Mouse (Mus musculus) limb, embryonic 14.5 days (tissue): ENCODE measurements around the gene Acp5. TPM values are rescaled to one million over a fixed set of nuclear protein-coding genes. Genes with fewer than 3 reads are reported as not detected.

Experiments used
- ATAC-seq: fragments of 200-750 bp; cut with Nextera tagmentation; 2 replicates; pipeline ENCODE4 v1.8.0; 2017; ENCODE audit warnings: low read depth, moderate number of reproducible peaks, moderate TSS enrichment; ENCODE audit not compliant: low FRiP score
- DNase-seq: peaks from one replicate; pipeline ENCODE4 v3.0.0-alpha.2; 2015; ENCODE audit warnings: low spot score
- H3K27ac ChIP-seq: fragments of 300-500 bp; sonication (generic); replicated peaks from 2 replicates; pipeline ENCODE4 v1.5.1; 2014; ENCODE audit warnings: low read depth, mild to moderate bottlenecking, low read length, moderate library complexity, mixed read lengths
- H3K27me3 ChIP-seq: fragments of 300-500 bp; sonication (generic); 2 replicates; pipeline ENCODE4 v1.6.1; 2014; ENCODE audit warnings: low read length, mixed read lengths; ENCODE audit not compliant: control insufficient read depth, insufficient read depth
- H3K36me3 ChIP-seq: fragments of 300-500 bp; sonication (generic); 2 replicates; pipeline ENCODE4 v1.6.1; 2014; ENCODE audit warnings: mild to moderate bottlenecking, low read length, moderate library complexity, mixed read lengths; ENCODE audit not compliant: control insufficient read depth, insufficient read depth
- H3K4me1 ChIP-seq: fragments of 300-500 bp; sonication (generic); 2 replicates; pipeline ENCODE4 v1.6.1; 2014; ENCODE audit warnings: antibody characterized with exemption, low read length, mixed read lengths; ENCODE audit not compliant: control insufficient read depth, insufficient read depth
- H3K4me2 ChIP-seq: fragments of 300-500 bp; sonication (generic); replicated peaks from 2 replicates; pipeline ENCODE4 v1.6.1; 2014; ENCODE audit warnings: low read depth, mild to moderate bottlenecking, low read length, moderate library complexity; ENCODE audit not compliant: severe bottlenecking
- H3K4me3 ChIP-seq: fragments of 300-500 bp; sonication (generic); replicated peaks from 2 replicates; pipeline ENCODE4 v1.5.1; 2014; ENCODE audit warnings: low read length
- H3K9ac ChIP-seq: fragments of 300-500 bp; sonication (generic); 2 replicates; pipeline ENCODE4 v1.6.1; 2014; ENCODE audit warnings: mild to moderate bottlenecking, low read depth, low read length, moderate library complexity; ENCODE audit not compliant: severe bottlenecking
- H3K9me3 ChIP-seq: fragments of 300-500 bp; sonication (generic); 2 replicates; pipeline ENCODE4 v1.6.1; 2016; ENCODE audit warnings: low read length; ENCODE audit not compliant: control insufficient read depth
- POLR2A ChIP-seq: fragments of 200-500 bp; IDR thresholded peaks from 2 replicates; pipeline ENCODE4 v1.8.0; 2012; ENCODE audit warnings: inconsistent platforms, mild to moderate bottlenecking, moderate library complexity, borderline replicate concordance; ENCODE audit not compliant: insufficient read depth, insufficient read length; ENCODE audit errors: extremely low read depth
- WGBS: fragments of 180-500 bp; shearing (Covaris S2); extraction: QIAGEN DNeasy Blood & Tissue Kit; methylation state at CpG from one replicate; pipeline ENCODE4 v1.1.7; 2014; 5-methylcytosine and 5-hydroxymethylcytosine counted together
- polyA plus RNA-seq, 2 experiments: library from polyadenylated mRNA; depleted of rRNA in 1 of 2; stranded (reverse) in 1 of 2; unstranded in 1 of 2; fragments of >200 nt; fragmentation: Nextera tagmentation in 1 of 2; extraction: Ambion mirVana in 1 of 2; gene quantifications; 2 replicates each; pipeline versions ENCODE4 v1.2.1 to v1.2.3; 2012 to 2014

Acp5 gene
- polyA plus RNA-seq, 2 experiments: 21.6 to 23.6 TPM

GRCm38 (mm10) chr9:22136765-22137547 is 1.4 kb upstream of the Acp5 start:
- TF ChIP-seq POLR2A: no peak
- Histone ChIP-seq H3K4me1 (peaks cover 4% of the 10 kb centered on the region; the same call in 1 of the 2 replicates), H3K4me3 (no peak overlapping the region), H3K27ac (no peak overlapping the region), H3K9me3 (no peaks in the 10 kb centered on the region), H3K4me2 (no peak overlapping the region), H3K36me3 (no peaks in the 10 kb centered on the region), H3K9ac (no peak overlapping the region), H3K27me3 (no peaks in the 10 kb centered on the region)
- DNase-seq (no peak), ATAC-seq (no peak)
- WGBS: 16% methylated on average over 23 of the region's 23 CpGs

GRCm38 (mm10) chr9:22134988-22135643 is 395 bp downstream of the Acp5 start:
- no peak for TF ChIP-seq POLR2A
- no peaks in the 10 kb centered on the region for H3K36me3 ChIP-seq
- H3K27me3 ChIP-seq: no peaks in the 10 kb centered on the region
- WGBS: 82% methylated on average over 9 of the region's 9 CpGs
- no peak overlapping the region for H3K4me3 ChIP-seq
- H3K9ac ChIP-seq: no peak overlapping the region
- no peak overlapping the region for H3K4me2 ChIP-seq
- peaks cover 10% of the 10 kb centered on the region for H3K4me1 ChIP-seq
- DNase-seq (no peak), ATAC-seq (no peak)
- no peaks in the 10 kb centered on the region for H3K9me3 ChIP-seq
- no peak overlapping the region for H3K27ac ChIP-seq

DNA sequence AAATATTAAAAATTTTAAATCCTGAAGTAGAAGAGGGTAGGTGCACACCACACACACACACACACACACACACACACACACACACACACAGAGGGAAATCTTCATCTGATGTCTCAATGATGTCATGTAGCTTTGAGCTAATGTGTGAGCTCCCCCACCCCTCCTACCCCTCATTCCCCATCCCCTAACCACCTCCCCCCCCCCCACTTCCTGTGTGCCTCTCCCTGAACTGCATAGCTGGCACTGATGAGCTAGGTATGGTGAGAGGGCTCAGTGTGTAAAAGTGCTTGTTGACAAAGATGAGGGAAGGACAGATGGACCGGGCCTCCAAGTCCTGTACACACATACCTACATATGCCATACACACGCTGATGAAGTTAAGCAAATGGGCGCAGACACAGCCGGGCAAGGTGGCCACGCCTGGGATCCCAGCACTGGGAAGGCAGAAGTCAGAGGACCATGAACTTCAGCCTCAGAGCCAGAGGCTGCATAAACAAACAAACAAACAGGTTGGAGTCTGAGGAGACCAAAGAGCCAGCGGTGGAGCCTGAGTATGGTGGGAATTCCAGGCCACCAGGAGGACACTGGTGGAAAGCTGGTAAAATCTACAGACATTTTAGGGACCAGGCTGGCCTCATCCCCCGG is 1.1 kb downstream of the Acp5 start:
- no peaks in the 10 kb centered on the region for H3K36me3 ChIP-seq
- H3K9ac ChIP-seq: no peak overlapping the region
- ATAC-seq (no peak), DNase-seq (no peak)
- no peak overlapping the region for H3K4me3 ChIP-seq
- no peaks in the 10 kb centered on the region for H3K9me3 ChIP-seq
- WGBS: 73% methylated on average over 7 of the region's 7 CpGs
- H3K4me1 ChIP-seq: peaks cover 10% of the 10 kb centered on the region
- no peak overlapping the region for H3K4me2 ChIP-seq
- H3K27me3 ChIP-seq: no peaks in the 10 kb centered on the region
- TF ChIP-seq POLR2A: no peak
- H3K27ac ChIP-seq: no peak overlapping the region

GRCm38 (mm10) chr9:22132220-22132619 is 3.3 kb downstream of the Acp5 start:
- 42% methylated on average over 11 of the region's 11 CpGs for WGBS
- Histone ChIP-seq H3K36me3 (no peaks in the 10 kb centered on the region), H3K4me3 (peak overlapping the region; percentile 39), H3K4me1 (peaks cover 10% of the 10 kb centered on the region), H3K9ac (no peak overlapping the region), H3K27ac (no peak overlapping the region), H3K9me3 (no peaks in the 10 kb centered on the region), H3K4me2 (peak overlapping the region; percentile 81), H3K27me3 (no peaks in the 10 kb centered on the region)
- no peak for ATAC-seq
- no peak for TF ChIP-seq POLR2A
- peak; percentile 11 for DNase-seq

DNA sequence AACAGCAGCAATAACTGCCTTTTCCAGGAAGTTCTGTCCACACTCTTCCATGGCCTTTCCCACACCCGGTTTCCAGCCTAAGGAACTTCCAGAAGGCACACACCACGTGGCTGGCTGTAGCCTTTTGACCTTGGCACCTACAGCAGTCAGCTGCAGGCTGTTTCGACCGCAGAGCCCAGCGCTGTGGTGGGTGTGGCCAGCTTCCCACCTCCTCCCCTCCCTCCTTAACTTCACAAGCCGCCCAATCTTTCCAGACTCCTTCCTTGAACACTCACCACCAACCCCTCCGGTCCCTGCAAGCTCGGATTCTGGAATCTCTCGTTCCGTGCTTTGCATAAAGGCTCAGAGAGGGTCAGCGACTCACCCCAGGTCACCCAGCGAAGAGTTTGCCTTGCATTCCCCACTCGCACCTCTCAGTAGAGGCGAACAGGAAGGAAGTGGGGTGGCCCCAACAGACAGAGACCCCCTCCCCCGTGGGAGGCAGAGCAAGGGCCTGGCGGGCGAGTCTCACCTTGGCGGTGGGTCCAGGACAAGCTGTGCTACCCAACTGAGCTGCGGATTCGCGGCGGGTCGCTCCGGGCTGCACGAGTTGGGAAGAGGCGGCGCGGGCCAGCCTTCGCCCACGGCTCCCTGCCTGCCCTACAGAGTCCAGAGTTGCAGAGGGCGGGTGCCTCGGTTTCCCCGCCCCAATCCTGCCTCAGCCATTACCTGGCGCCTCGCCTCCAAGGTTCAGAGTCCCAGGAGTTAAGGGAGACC is 4.1 kb downstream of the Acp5 start:
- Histone ChIP-seq H3K9me3 (no peaks in the 10 kb centered on the region), H3K4me2 (peak overlapping the region; percentile 81), H3K27me3 (no peaks in the 10 kb centered on the region), H3K4me3 (peak overlapping the region; percentile 39), H3K9ac (peak overlapping the region; percentile 51), H3K36me3 (no peaks in the 10 kb centered on the region), H3K27ac (no peak overlapping the region), H3K4me1 (peaks cover 5% of the 10 kb centered on the region)
- DNase-seq: peak; percentile 53
- ATAC-seq: peak; percentile 62; the same call in 1 of the 2 replicates
- TF ChIP-seq POLR2A: no peak
- WGBS: 1% methylated on average over 19 of the region's 35 CpGs
